Mouse (Mus musculus): ENCODE measurements around the gene Ephb1.

Ephb1 gene

DNA sequence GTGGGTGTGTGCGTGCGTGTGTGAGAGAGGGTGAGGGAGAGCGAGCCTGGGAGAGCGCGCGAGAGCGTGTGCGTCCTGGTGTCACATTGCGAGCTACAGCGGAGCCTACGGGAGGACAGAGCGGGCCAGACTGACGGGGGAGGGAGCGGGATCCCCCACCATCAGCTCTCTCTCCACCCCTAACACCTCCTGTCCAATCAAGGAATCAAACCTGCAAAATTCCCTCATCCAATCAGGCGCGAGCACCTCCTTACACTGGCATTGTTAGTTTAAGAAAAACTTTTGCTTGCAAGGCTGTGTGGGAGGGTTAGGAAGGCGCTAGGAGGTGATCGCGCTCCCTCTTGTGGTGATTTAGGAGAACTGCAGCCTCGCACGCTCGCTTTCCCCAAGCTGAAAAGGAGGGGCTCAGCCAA lies at the start of gene Ephb1:
Gene Ephb1 (minus strand): TSS at position 133 of the 413 bp plus-strand sequence.
- TF ChIP-seq GATA4 (IDR thresholded peaks at IDR 0.05; ENCODE audit: insufficient replicate concordance, low read length) = no peak

DNA sequence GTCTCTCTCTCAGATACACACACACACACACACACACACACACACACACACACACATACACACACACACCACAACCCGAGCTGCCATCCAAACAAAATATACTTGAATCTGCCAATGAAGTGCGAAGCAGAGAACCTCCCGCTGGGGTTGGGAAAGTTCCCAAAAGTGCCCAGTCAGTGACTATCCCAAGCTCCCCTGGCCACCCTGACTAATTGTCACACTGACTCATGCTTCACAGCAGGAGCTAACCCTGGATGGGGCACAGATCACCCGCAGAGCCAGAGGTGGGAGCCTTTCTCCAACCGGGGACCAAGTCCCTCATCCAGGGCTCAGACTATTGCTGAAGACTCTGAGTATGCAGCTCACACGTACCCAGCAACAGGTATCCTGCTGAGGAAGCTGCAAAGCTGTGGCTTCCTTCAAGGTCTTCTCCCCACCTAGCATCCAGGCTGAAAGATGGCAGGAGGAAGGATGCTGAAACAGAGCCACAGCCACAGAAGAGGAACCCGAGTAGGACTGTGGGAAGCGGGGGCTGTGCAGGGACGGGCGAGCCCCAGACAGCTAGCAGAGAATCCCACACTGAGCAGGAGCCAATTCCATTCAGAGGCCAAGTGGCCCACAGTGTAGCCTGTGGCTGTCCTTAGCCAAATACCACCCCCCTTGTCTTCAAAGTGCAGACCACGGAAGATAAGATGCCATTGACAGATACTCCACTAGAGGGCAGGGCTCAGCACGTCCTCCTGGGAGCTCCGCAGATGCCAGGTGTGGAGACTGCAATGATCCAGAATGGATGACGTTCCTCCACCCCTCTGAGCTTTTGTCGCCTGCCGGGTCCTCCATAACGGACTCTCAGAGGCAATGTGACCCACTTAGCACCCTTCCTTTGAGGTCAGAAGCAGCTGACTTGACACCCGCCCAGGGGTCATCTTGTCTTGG lies 48.9 kb upstream of the Ephb1 start:
- TF ChIP-seq GATA4 (IDR thresholded peaks at IDR 0.05; ENCODE audit: insufficient replicate concordance, low read length) = no peak

DNA sequence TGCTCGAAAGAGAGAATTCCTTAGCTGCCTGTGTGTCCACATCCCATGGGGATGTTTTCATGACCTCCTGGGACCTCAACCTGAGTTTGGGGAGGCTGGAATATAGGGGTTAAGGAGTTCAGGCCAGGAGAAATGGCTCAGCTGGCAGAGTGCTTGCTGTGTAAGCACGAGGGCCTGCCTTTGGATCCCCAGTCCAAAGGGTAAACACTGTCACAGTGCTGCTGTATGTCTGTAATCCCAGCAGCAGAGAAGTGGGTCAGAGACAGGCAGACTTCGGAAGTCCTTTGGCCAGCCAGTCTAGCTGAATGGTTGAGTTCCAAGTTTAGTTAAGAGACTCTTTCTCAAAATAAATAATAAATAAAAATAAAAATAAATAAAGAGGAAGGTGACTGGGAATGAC lies 48.2 kb upstream of the Ephb1 start:
- TF ChIP-seq GATA4 (IDR thresholded peaks at IDR 0.05; ENCODE audit: insufficient replicate concordance, low read length) = no peak

DNA sequence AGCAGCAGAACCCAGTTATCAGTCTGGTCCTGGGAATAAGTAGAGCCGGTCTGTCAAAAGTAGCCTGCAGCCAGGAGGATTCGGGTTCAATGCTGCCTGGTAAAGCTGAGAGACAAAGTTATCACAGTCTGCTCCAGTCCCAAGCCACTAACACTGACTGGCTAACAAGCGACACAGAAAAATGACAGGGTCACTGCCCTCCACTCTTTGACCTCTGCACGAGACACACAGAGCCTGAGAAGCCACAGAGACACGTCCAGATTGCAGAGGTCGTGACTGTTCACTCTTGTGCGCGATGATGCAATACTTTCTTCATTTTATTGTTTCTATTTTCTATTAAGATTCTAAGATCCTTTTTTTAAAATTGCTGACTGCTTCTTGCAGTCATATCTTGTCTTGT lies 33.8 kb upstream of the Ephb1 start:
- no peak for TF ChIP-seq GATA4 (IDR thresholded peaks at IDR 0.05; ENCODE audit: insufficient replicate concordance, low read length)

DNA sequence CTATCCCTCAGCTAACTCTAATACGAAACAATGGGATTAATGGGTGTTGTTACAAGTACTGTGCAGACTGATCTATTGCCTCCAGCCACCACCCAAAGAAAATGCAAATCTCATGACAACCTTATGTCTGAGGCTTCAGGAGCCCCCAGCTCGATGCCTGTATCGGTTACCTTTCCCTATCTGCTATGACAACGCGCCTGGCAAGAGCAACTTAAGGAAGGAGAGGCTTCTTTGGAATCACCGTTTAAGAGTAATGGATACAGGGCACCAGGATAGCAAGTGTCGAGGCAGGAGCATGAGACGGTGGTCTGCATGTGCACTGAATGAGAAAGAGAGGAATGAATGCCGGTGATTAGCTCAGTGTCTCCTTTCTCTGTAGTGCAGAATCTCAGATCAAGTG lies 32.3 kb upstream of the Ephb1 start:
- TF ChIP-seq GATA4 (IDR thresholded peaks at IDR 0.05; ENCODE audit: insufficient replicate concordance, low read length) = no peak

DNA sequence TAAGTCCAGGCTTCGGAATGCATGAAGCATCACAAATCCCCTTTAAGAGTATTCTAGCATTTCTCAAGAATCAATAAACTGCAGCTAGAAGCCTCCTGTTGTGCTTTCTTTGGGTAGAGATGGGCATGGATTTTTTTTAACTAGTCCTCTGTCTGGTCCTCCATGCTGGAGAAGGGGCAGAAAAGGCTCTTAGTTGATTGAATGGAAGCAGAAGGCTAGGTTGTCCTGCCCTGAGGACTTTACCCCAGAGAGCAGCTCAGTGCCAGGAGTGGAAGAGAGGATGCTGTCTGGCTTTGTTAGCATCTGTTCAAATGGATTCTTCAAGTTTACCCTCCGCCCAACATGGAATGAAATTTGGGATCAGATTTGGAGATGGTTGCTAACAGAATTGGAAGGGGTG lies 25.7 kb upstream of the Ephb1 start:
- no peak for TF ChIP-seq GATA4 (IDR thresholded peaks at IDR 0.05; ENCODE audit: insufficient replicate concordance, low read length)

DNA sequence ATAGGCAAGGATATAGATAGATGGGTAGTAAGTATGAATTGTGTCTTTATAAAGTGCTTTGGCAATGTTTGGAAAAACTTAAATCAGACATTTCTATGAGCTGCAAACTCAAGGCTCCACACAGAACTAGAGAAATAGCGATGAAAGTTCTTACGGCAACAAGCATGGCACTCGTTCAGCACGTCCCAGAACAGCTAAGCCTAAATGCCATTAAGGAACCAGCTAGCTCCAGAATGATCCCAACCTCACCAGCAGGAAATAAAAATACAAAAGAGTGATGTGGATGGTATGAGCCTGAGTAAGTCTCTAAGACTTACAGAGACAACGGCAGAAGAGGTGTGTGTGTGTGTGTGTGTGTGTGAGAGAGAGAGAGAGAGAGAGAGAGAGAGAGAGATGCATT lies 20.2 kb upstream of the Ephb1 start:
- no peak for TF ChIP-seq GATA4 (IDR thresholded peaks at IDR 0.05; ENCODE audit: insufficient replicate concordance, low read length)

DNA sequence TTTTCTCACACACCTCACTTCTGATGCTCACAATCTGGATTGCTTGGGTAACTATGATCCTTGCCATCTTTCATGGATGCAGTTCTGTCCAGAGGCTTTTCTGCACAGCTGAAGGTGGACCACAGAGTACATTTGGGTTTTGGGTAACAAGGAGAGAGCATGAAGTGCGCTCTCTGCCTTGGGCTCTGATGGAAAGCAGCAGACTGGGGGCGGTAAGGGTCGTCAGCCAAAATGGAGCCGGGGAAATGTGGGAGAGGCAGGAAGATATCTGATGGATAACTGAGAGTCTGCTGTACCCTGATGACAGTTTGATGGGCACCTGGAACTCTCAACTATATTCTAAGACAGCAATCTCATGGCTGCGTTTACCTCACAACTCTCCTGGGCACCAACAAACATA lies 19.4 kb upstream of the Ephb1 start:
- TF ChIP-seq GATA4 (IDR thresholded peaks at IDR 0.05; ENCODE audit: insufficient replicate concordance, low read length) = no peak

DNA sequence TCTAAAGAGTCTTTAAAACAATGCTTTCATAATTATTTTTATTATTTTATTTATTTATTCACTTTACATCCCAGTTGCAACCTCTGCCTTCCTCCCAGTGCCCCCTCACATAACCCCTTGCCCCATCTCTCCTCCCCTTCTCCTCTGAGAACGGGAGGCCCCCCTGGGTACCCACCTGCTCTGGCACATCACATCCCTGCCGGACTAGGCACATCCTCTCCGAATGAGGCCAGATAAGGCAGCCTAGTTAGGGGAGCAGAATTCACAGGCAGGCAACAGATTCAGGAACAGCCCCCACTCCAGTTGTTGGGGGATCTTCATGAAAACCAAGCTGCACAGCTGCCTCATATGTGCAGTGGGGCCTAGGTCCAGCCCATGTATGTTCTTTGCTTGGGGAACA lies 17.4 kb upstream of the Ephb1 start:
- no peak for TF ChIP-seq GATA4 (IDR thresholded peaks at IDR 0.05; ENCODE audit: insufficient replicate concordance, low read length)

DNA sequence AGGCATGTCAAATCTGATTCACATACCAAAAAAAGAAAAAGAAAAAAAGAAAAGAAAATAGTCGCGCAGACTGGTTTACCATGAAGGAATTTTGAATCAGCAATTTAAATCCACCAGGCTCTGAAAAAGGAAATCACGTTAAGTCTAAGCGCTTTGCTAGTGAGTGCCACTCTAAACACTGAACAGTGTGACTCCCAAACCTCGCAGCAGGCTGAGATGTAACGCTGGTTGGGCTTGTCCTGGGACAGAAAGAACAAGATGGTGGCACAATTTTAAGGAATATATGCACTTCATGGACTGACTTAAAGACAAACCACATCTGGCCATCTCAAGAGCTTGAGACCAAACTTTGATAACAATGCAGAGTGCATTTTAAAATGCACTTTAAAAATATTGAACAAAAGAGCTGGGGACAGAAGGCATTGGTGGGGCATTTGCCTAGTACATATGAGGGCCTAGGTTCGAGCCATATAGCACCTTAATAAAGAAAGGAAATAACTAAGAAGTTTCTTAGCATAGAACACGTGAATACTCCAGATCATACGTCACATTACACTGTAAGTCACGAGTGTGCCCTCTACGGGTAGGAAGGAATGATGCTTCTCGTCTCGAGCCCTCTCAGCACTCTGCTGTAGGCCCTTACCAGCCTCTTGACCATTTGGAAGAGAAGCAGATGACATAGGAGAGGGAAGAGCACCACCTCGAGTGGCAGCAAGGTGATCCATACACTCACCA lies 16.7 kb upstream of the Ephb1 start:
- no peak for TF ChIP-seq GATA4 (IDR thresholded peaks at IDR 0.05; ENCODE audit: insufficient replicate concordance, low read length)

DNA sequence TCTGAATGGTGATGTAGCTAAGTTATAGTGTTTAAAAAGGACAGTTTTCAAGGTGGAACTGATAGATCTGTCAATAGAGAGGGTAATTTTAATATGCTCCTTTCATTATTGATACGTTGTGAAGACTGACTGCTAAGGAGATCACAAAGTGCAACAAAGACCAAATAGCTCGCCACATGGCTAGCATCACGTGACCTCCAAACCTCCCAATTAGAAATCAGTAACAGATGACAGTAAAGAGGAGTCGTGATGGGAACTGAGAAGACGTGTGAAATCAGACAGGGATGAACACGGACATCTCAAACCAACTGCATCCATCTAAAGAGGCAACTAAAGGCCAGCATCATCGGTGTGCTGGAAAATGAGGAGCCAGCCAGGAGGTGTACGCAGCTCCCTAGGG lies 15.6 kb upstream of the Ephb1 start:
- TF ChIP-seq GATA4 (IDR thresholded peaks at IDR 0.05; ENCODE audit: insufficient replicate concordance, low read length) = no peak

DNA sequence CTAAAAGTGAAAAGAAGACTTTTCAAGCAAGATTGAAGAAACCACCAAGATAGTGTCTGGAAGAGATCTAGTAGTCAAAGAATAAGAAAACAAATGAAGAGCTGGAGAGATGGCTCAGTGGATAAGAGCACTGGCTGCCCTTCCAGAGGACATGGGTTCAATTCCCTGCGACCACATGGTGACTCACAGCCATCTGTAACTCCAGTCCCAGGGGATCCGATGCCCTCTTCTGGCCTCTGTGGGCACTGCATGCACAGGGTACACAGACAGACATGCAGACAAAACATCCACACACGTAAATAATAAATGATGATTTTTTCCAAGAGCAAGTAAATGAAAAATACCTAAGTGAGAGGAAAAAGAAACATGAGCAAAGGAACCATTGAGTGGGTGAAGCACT lies 14.6 kb upstream of the Ephb1 start:
- no peak for TF ChIP-seq GATA4 (IDR thresholded peaks at IDR 0.05; ENCODE audit: insufficient replicate concordance, low read length)

DNA sequence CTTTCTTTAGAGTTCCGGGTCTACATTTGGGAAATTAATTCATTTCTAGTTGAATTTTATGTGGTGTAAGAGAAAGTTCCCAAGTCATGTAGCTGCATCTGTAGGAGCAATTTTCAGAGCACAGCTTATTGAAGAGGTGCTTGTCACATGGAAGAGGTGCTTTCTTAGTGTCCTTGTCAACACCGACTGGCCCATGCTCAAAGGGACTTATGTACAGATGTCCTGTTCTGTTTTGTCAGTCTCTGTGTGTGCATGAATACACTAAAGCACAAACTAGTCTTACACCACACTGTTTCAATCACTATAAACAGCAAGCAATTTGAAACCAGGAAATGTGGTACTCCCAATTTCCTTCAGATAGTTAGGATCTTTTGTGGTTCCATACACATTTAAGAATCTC lies 13.3 kb upstream of the Ephb1 start:
- TF ChIP-seq GATA4 (IDR thresholded peaks at IDR 0.05; ENCODE audit: insufficient replicate concordance, low read length) = no peak

DNA sequence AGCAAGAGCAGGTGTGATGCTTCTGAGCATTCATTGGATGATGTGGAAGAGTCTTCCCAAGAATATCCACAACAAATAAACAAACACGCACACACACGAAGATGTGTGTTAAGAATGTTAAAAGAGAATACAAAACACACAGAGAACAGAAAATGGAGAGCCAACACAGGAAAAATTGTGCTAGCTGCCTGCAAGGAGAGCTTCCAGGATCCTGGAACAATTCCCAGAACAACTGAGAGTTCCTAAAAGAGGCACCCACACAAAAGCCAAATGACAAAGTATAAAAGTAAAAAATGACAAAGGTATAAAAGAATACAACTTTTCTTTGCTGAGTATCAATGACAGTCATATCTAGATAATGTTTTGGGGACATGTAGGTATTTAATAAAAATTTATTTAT lies 11.0 kb upstream of the Ephb1 start:
- TF ChIP-seq GATA4 (IDR thresholded peaks at IDR 0.05; ENCODE audit: insufficient replicate concordance, low read length) = no peak

DNA sequence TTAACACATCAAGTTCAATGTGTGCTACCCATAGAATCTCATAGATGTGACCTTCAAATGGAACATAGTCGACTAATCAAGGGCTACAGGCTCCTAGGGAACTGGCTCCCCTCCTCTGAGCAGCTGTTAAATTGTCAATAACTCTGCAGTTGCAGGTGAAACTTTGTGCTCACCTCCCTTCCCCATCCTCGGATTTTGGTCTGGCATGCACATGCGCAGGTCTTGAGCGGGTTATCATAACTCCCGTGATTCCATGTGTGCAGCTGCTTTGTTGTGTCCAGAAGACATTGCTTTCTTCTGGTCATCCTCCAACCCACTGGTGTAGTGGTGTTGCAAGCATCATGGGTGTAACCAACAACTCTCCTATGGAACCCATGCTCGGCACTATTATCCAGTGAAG lies 4.8 kb upstream of the Ephb1 start:
- TF ChIP-seq GATA4 (IDR thresholded peaks at IDR 0.05; ENCODE audit: insufficient replicate concordance, low read length) = no peak

DNA sequence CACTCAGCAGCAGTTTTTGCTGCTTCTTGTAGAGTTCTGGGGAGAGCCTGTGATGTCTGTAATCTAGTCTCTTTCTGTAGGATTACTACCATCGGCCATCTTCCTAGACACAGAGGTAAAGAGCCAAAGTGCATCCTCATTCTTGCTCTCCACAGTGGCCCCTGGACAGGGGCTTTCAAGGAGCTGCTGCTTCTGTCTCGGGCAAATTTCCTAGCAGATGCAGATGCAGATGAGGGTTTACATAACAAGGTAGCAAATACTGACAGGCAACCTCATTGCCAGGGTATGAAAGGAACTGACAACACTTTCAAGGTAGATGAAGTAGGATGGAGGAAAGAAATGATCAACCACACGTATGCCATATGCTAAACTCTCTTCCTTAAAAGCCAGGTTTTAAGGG lies 4.2 kb upstream of the Ephb1 start:
- no peak for TF ChIP-seq GATA4 (IDR thresholded peaks at IDR 0.05; ENCODE audit: insufficient replicate concordance, low read length)
